Mouse (Mus musculus): Measurements from ENCODE around the gene Tsku. TPM values are rescaled to one million over a fixed set of nuclear protein-coding genes. Genes with fewer than 3 reads are reported as not detected.

Tsku gene
- polyA plus RNA-seq, 1 experiment = 1.2 TPM

- TF ChIP-seq GATA1 (IDR thresholded peaks at IDR 0.05; ENCODE audit: borderline replicate concordance, low read length) = no peak
- TF ChIP-seq FLI1 (IDR thresholded peaks at IDR 0.05; ENCODE audit: low read length) = no peak
- peaks cover 12% of the 10 kb centered on the region for H3K4me1 ChIP-seq
- peaks cover 66% of the 10 kb centered on the region for H3K27me3 ChIP-seq (replicated peaks)
- no peaks in the 10 kb centered on the region for H3K36me3 ChIP-seq (replicated peaks; ENCODE audit: low read length)
- H3K4me3 ChIP-seq (replicated peaks) = no peak overlapping the region
- H3K9me3 ChIP-seq = no peaks in the 10 kb centered on the region
Observed at GRCm38 (mm10) chr7:98349096-98349495, 12.0 kb downstream of the Tsku start.

GRCm38 (mm10) chr7:98348043-98348442, 13.1 kb downstream of the Tsku start:
- TF ChIP-seq FLI1 (IDR thresholded peaks at IDR 0.05; ENCODE audit: low read length) = no peak
- no peak for TF ChIP-seq GATA1 (IDR thresholded peaks at IDR 0.05; ENCODE audit: borderline replicate concordance, low read length)
- Histone ChIP-seq H3K4me3 (replicated peaks) (no peak overlapping the region), H3K9me3 (no peaks in the 10 kb centered on the region), H3K4me1 (peaks cover 12% of the 10 kb centered on the region), H3K27me3 (replicated peaks) (peaks cover 56% of the 10 kb centered on the region), H3K36me3 (replicated peaks; ENCODE audit: low read length) (no peaks in the 10 kb centered on the region)

DNA sequence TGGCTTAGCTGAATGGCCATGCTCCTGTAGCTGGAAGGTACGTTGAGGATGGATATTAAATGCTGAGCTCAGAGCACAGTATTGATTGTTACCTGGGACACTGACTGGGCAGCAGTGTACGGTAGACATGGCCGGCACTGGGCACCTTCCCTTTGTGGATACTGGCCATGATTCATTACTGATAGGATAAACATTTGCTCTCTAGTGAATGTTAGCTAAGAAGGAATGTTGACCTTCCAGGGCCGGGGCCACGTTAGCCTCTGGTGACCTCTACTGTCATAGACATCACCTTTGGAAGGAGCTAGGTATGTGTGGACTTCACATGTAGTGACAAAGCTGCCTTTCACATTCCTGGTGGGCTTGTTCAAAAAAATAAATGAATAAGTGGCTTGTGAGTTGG, 13.7 kb downstream of the Tsku start:
- no peaks in the 10 kb centered on the region for H3K9me3 ChIP-seq
- H3K4me1 ChIP-seq = peaks cover 12% of the 10 kb centered on the region
- H3K36me3 ChIP-seq (replicated peaks; ENCODE audit: low read length) = no peaks in the 10 kb centered on the region
- H3K27me3 ChIP-seq (replicated peaks) = peaks cover 53% of the 10 kb centered on the region
- H3K4me3 ChIP-seq (replicated peaks) = no peak overlapping the region
- TF ChIP-seq GATA1 (IDR thresholded peaks at IDR 0.05; ENCODE audit: borderline replicate concordance, low read length) = no peak
- TF ChIP-seq FLI1 (IDR thresholded peaks at IDR 0.05; ENCODE audit: low read length) = no peak

GRCm38 (mm10) chr7:98345036-98345435, 16.1 kb downstream of the Tsku start:
- no peak for TF ChIP-seq FLI1 (IDR thresholded peaks at IDR 0.05; ENCODE audit: low read length)
- no peak for TF ChIP-seq GATA1 (IDR thresholded peaks at IDR 0.05; ENCODE audit: borderline replicate concordance, low read length)
- H3K4me3 ChIP-seq (replicated peaks) = no peak overlapping the region
- no peaks in the 10 kb centered on the region for H3K9me3 ChIP-seq
- H3K27me3 ChIP-seq (replicated peaks) = peaks cover 35% of the 10 kb centered on the region
- peaks cover 28% of the 10 kb centered on the region for H3K4me1 ChIP-seq
- no peaks in the 10 kb centered on the region for H3K36me3 ChIP-seq (replicated peaks; ENCODE audit: low read length)

- Histone ChIP-seq H3K36me3 (replicated peaks; ENCODE audit: low read length) (no peaks in the 10 kb centered on the region), H3K4me1 (peaks cover 30% of the 10 kb centered on the region), H3K27me3 (replicated peaks) (peaks cover 29% of the 10 kb centered on the region), H3K9me3 (no peaks in the 10 kb centered on the region), H3K4me3 (replicated peaks) (no peak overlapping the region)
- TF ChIP-seq FLI1 (IDR thresholded peaks at IDR 0.05; ENCODE audit: low read length) (no peak), GATA1 (IDR thresholded peaks at IDR 0.05; ENCODE audit: borderline replicate concordance, low read length) (no peak)
Observed at GRCm38 (mm10) chr7:98344361-98344760, 16.8 kb downstream of the Tsku start.

GRCm38 (mm10) chr7:98342249-98342648, 18.9 kb downstream of the Tsku start:
- no peak overlapping the region for H3K4me3 ChIP-seq (replicated peaks)
- peaks cover 20% of the 10 kb centered on the region for H3K27me3 ChIP-seq (replicated peaks)
- TF ChIP-seq GATA1 (IDR thresholded peaks at IDR 0.05; ENCODE audit: borderline replicate concordance, low read length) = no peak
- no peak for TF ChIP-seq FLI1 (IDR thresholded peaks at IDR 0.05; ENCODE audit: low read length)
- H3K36me3 ChIP-seq (replicated peaks; ENCODE audit: low read length) = no peaks in the 10 kb centered on the region
- H3K4me1 ChIP-seq = peaks cover 22% of the 10 kb centered on the region
- H3K9me3 ChIP-seq = no peaks in the 10 kb centered on the region

DNA sequence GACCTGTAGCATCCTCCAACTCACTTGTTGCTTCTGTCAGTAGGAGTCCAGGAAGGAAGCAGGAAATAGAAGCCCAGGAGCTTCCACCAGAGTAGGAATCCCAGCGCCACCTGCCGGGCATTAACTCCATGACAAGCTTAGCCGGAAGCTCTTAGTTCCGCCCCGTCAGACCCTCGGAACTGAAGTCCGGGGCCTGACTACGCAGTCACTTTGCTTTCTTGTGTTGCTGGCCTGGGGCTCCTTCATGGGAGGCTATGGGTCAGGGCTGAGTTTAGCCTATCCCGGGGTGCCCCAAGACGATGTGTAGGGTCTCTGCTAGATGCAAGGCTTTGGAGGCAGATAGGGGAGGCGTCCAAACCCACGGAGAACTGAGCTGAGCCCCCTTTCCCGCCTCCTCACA, 19.7 kb downstream of the Tsku start:
- peak overlapping the region; percentile 89 for H3K4me3 ChIP-seq (replicated peaks)
- no peaks in the 10 kb centered on the region for H3K36me3 ChIP-seq (replicated peaks; ENCODE audit: low read length)
- TF ChIP-seq GATA1 (IDR thresholded peaks at IDR 0.05; ENCODE audit: borderline replicate concordance, low read length) (no peak), FLI1 (IDR thresholded peaks at IDR 0.05; ENCODE audit: low read length) (no peak)
- H3K27me3 ChIP-seq (replicated peaks) = peaks cover 18% of the 10 kb centered on the region
- H3K9me3 ChIP-seq = no peaks in the 10 kb centered on the region
- peaks cover 24% of the 10 kb centered on the region for H3K4me1 ChIP-seq

GRCm38 (mm10) chr7:98340343-98340742, 20.8 kb downstream of the Tsku start:
- Histone ChIP-seq H3K9me3 (no peaks in the 10 kb centered on the region), H3K27me3 (replicated peaks) (peaks cover 10% of the 10 kb centered on the region), H3K4me1 (peaks cover 31% of the 10 kb centered on the region), H3K36me3 (replicated peaks; ENCODE audit: low read length) (no peaks in the 10 kb centered on the region), H3K4me3 (replicated peaks) (no peak overlapping the region)
- TF ChIP-seq FLI1 (IDR thresholded peaks at IDR 0.05; ENCODE audit: low read length) = no peak
- no peak for TF ChIP-seq GATA1 (IDR thresholded peaks at IDR 0.05; ENCODE audit: borderline replicate concordance, low read length)

GRCm38 (mm10) chr7:98333987-98334386, 27.1 kb downstream of the Tsku start:
- H3K4me1 ChIP-seq = peaks cover 69% of the 10 kb centered on the region
- peak overlapping the region; percentile 47 for H3K4me3 ChIP-seq (replicated peaks)
- no peaks in the 10 kb centered on the region for H3K36me3 ChIP-seq (replicated peaks; ENCODE audit: low read length)
- H3K27me3 ChIP-seq (replicated peaks) = no peaks in the 10 kb centered on the region
- H3K9me3 ChIP-seq = no peaks in the 10 kb centered on the region
- TF ChIP-seq FLI1 (IDR thresholded peaks at IDR 0.05; ENCODE audit: low read length) = no peak

- Histone ChIP-seq H3K4me3 (replicated peaks) (no peak overlapping the region), H3K36me3 (replicated peaks; ENCODE audit: low read length) (no peaks in the 10 kb centered on the region), H3K4me1 (peaks cover 73% of the 10 kb centered on the region), H3K9me3 (no peaks in the 10 kb centered on the region), H3K27me3 (replicated peaks) (no peaks in the 10 kb centered on the region)
- TF ChIP-seq GATA1 (IDR thresholded peaks at IDR 0.05; ENCODE audit: borderline replicate concordance, low read length) = no peak
- TF ChIP-seq FLI1 (IDR thresholded peaks at IDR 0.05; ENCODE audit: low read length) = no peak
Observed at GRCm38 (mm10) chr7:98333507-98333906, 27.6 kb downstream of the Tsku start.

Measured in megakaryocyte, embryonic 14.5 days (primary cell).